Mouse (Mus musculus): ENCODE data around the gene Slc46a3.
"Not testable (repeated sequence)": the region's sequence is repeated elsewhere in the genome, so short reads cannot be mapped to it uniquely, and the experiment has no call there.

Slc46a3 gene

GRCm38 (mm10) chr5:147894455-147895076 lies at the start of gene Slc46a3:
Slc46a3 (minus strand) TSS chr5:147894815.
- peak; percentile 92 to 95 for DNase-seq

- DNase-seq = no peak
Measured at GRCm38 (mm10) chr5:147939226-147939625, 44.6 kb upstream of the Slc46a3 start.

- no peak for DNase-seq
Measured at GRCm38 (mm10) chr5:147935096-147935495, 40.5 kb upstream of the Slc46a3 start.

- DNase-seq = no peak
Measured at GRCm38 (mm10) chr5:147928668-147929497, 34.3 kb upstream of the Slc46a3 start.

GRCm38 (mm10) chr5:147925935-147926604 lies 31.5 kb upstream of the Slc46a3 start:
- no peak for DNase-seq

- DNase-seq = no peak
Measured at GRCm38 (mm10) chr5:147924621-147925020, 30.0 kb upstream of the Slc46a3 start.

GRCm38 (mm10) chr5:147918044-147918846 lies 23.6 kb upstream of the Slc46a3 start:
- DNase-seq = no peak

- DNase-seq = no peak
Measured at GRCm38 (mm10) chr5:147916171-147916570, 21.6 kb upstream of the Slc46a3 start.

GRCm38 (mm10) chr5:147915038-147915566 lies 20.5 kb upstream of the Slc46a3 start:
- DNase-seq = no peak

GRCm38 (mm10) chr5:147913241-147913842 lies 18.7 kb upstream of the Slc46a3 start:
- DNase-seq = no peak

- DNase-seq = no peak
Measured at GRCm38 (mm10) chr5:147911744-147912143, 17.1 kb upstream of the Slc46a3 start.

GRCm38 (mm10) chr5:147910807-147911509 lies 16.3 kb upstream of the Slc46a3 start:
- DNase-seq = no peak

GRCm38 (mm10) chr5:147907851-147908250 lies 13.2 kb upstream of the Slc46a3 start:
- DNase-seq = no peak

GRCm38 (mm10) chr5:147907144-147907543 lies 12.5 kb upstream of the Slc46a3 start:
- no peak for DNase-seq

- no peak for DNase-seq
Measured at GRCm38 (mm10) chr5:147903166-147903565, 8.6 kb upstream of the Slc46a3 start.

- no peak for DNase-seq
Measured at GRCm38 (mm10) chr5:147902008-147902757, 7.6 kb upstream of the Slc46a3 start.

GRCm38 (mm10) chr5:147898968-147899549 lies 4.4 kb upstream of the Slc46a3 start:
- DNase-seq = no peak

GRCm38 (mm10) chr5:147898254-147898653 lies 3.6 kb upstream of the Slc46a3 start:
- no peak for DNase-seq

GRCm38 (mm10) chr5:147896501-147896900 lies 1.9 kb upstream of the Slc46a3 start:
- not testable (repeated sequence) for DNase-seq
